Mouse (Mus musculus) kidney, adult 9 months (tissue): ENCODE data around the gene Fstl1.
A peak's percentile ranks its signal among the peaks of the same experiment; 100 is the strongest.

ENCODE experiments used
- DNase-seq: peaks from one replicate; pipeline ENCODE4 v3.0.0; 2022

The Fstl1 gene

DNA sequence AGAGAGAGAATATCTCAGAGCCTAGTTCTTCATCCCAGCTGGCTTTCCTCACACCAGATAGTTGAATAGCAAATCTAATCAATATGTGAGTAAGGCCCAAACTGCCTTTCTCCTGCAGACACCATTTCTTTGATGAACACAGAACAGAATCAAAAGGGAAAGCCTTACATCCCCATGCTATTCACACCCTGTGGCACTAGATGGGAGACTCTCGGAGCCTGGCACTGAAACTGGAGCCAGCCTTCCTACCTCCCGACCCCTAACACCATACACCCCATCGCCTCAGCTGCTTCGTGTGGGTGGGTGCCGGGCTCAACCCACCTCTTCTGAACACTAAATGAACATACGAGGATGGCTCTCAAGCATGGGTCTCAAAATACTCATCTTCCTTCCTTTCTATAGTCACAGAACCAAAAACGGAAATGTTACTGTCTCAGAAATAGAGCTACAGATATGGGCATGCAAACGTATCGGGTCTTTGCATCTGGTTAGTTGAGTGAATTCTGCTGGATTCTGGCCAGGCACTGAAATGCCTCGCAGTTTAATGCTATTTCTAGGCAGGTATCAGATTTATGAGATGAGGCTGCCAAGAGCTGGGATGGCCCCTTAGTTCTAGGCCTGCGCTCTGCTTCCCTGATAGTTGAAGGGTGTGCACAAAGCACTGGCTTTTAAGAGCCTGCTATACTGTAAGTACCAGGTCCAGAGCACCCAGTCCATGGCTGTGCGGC is 48.3 kb downstream of the Fstl1 start:
- no peak for DNase-seq

DNA sequence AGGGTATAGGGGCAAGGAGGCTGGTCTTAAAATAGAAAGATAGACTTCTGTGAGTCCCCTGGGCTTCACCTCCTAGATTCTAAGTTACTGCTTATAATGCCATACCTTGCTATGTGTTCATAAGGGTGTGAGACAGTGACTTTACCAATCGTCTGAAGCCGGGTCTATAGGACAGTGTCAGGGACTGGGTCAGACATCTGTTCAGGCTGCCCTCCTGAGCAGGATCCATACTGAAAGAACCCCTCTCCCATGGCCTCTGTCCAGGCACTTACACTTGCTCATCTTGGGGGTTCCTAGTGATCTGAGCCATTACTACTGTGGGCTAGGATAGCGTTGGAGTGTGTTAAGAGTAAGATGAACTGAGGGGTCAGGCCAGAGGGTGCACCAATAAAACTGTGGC is 49.6 kb downstream of the Fstl1 start:
- DNase-seq = no peak

DNA sequence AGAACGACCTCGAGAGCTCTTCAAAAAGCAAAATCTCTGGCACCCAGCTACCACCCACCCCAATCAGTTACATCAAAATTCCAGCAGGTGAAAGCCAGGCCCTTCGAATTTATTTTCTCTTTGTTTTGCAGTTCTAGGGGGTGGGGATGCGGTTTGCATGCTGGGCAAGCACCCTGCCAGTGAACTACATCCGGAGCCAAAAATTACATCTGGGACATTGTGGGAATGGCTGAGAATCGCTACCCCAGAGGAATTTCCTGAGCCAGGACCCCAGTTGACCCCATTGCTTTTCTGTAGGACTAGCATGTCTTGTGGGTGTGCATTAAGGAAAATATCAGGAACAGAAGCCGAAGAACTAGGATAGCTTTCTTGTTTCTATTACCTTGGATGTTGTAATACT is 54.4 kb downstream of the Fstl1 start:
- peak; percentile 17 for DNase-seq

DNA sequence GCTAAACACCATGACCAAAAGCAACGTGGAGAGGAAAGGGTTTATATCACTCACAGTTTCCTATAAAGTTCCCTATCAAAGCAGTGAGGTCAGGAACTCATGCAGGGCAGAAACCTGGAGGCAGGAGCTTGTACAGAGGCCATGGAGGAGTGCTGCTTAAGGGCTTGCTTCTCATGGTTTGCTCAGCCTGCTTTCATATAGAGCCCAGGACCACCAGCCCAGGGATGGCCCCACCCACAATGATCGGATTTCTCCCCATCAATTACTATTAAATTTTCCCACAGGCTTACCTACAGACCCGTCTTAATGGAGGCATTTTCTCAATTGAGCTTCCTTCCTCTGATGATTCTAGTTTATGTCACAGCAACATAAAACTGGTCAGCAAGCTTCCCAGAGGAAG is 60.9 kb downstream of the Fstl1 start:
- DNase-seq = no peak

DNA sequence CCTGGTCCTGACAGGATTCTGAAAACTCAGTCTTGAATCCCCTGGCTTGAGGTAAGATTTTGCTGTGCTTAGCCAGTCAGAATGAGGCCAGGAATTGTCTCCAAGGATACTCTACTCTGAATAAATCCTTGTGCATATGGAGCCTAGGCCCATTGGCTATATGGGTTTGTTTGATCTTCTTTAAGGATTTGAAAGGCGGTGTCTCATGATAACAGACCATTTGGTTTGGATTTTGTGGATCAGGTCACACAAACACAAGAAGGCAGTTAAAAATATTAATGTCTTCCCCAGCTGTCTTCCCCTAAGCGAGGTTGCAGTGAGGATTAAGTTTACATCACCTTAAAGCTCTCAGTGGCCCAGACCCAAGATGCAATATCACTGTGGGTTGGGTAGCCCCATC is 65.8 kb downstream of the Fstl1 start:
- DNase-seq = no peak

DNA sequence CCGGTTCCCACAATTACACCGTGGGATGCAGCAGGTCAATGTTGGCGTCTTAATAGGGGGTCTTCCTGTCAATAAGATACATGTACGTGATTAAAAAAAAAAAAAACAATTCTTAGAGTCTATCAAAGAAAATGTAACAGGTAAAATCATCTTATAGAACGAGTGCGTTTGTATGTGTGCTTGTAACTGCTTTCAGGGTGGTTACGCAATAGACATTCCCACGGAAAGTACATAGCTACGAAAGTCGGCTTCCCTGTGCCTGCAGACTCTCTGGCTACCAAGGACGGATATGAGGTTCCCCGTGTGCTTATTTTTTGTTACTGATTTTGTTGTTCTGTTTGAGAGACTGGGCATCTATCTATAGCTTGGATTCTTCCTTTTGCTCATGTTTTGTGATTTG is 67.1 kb downstream of the Fstl1 start:
- no peak for DNase-seq

DNA sequence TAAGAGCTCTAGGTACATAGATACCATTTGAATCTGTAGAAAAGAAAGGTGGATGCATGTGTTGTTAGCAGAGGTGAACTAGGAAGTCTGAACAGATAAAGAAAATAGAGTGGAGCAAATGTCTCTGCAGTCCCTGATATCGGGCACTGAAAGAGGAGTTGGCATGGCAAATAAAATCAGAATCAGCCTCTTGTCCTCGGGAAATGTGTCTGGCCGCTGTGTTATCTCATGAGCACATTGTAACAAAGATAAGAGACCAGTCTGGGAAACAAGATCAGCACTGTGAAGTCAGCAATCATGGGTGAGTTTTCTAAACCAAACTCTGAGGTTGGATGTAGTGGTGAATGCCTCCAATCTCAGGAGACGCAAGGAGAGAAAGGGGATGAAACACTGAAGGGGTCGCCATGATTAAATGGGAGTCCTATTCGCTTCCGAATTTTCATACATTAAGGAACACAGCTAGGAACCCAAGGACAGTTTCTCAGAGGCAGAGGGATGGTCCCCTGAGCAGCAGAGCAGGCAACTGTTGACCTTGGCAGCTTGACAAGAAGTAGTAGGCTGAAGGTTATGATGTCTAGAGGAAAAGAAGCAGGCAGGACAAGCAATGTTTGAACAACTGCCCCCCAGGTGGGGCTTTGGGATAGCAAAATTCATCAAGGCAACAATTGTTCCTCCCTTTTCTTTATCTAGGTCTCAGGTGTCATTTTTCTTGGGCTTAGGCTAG is 68.7 kb downstream of the Fstl1 start:
- DNase-seq = peak; percentile 38

DNA sequence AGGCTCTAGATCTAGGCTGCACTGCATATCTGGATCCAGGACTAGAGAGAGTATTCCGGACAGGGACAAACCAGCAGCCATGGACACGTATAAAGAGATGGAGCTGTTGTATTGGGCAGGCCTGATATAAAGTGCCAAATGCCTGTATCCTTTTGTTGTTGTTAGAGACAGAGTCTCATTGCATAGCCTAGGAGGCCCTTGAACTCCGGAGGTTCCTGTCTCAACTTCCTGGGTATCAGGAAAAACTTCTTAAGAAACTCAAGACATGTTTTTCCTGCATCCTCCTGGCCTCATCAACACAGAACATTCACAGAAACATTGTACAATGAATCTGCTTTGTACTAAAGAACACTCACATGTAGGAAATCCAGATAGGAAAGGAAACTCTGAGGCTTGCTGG is 70.4 kb downstream of the Fstl1 start:
- DNase-seq = peak; percentile 32

DNA sequence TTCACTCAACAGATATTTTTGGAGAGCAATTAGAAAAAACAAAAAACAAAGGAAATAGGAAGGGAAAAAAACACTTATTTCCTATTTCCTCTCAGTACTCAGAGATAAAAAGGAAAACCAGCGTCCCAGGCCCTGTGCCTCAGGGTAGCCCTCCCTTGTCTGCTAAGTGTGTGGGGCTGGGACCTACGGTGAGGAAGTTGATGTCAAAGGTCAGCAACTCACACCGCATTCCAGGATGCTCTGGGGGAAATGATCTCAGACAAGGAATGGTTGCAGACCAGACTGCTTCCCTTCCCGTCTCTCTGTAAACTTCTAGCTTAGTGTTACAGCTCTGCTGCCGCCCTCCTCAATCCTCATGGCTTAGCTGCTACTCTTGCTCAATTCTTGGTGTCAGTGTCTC is 74.7 kb downstream of the Fstl1 start:
- peak; percentile 70 for DNase-seq

DNA sequence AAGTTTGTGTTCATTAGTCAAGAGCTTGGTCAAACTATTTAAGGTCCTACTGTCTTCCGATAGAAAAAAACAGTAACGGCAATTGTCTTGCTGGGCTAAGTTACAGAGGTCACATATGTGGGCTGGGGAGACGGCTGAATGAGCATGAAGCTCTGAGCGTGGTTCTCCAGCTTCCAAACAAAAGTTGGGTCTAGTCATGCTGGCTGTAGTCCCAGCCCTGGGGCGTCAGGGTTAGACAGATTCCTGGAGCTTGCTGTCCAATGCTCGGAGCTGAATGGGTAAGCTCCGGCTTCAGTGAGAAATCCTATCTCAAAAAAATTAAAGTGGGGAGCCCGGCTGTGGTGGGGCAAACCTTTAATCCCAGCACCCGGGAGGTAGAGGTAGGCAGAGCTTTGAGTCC is 76.6 kb downstream of the Fstl1 start:
- DNase-seq = peak; percentile 46

DNA sequence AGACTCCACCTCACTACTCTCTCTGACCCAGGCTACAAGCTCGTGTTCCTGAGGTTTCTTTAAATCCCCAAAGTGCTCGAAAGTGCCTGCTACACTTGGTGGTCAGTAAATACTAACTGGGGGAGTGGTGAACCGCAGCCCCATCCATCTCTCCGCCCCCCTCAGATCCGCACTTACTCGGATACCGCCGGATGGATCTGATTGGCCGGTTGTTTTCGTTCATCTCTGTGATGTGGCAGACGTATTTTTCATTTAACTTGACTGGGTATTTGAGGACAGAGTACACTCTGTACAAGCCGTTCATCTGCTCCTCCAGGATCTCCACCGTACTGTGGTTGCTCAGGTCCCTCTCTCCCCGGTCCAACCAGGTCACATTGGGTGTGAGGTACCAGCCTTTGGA is 77.4 kb downstream of the Fstl1 start:
- DNase-seq = no peak

DNA sequence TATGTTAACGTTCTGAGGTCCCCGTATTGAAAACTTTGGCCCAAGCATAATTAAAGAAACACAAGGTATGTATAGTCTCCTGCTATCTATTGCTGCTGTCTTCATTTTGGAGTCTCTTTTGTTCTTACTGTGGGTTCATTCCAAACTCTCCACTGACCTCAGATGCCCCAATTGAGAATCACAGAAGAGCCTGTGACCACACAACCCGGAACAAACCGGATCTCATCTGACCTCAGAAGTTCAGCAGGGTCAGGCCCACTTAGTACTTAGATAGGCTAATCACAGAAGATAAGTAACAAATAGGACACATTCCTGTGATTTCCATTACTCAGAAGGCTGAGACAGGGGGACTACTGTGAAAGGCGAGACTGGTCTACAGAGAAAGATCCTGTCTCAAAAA is 77.9 kb downstream of the Fstl1 start:
- peak; percentile 21 for DNase-seq

DNA sequence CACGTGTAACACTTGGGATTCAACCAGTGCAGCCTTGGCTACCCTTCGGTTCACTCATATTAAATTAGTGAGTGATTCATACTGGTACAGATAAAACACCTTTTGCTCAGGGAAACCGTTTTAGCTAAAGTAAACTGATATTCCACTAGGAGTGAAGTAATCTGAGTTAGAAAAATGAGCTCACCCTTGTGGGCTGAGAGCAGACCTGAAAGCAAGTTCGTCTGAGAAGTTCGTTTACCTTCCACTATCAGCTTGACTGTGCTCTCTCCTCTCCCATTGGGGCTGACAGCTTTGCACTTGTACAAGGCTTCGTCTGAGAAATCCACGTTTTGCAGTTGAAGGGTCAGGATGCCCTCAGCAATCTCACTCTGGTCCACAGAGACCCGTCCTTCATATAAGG is 78.9 kb downstream of the Fstl1 start:
- no peak for DNase-seq

DNA sequence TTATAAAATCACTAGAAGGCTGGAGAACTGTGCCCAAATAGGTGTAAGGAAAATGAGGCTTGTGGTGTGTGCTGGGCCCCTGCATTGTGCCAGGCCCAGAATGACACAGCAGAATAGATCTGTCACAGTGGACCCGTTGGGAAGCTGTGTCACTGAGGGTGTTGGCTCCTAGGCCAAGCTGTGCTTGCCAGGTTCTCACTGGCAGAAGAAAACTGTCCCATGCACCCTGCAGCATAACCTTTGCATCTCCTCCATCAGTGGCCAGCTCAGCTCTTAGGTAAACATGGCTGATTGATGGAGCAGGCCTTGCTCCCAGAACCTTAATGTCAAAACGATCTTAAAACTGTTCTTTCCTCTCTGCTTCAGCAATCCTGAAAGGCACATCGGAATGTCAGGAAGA is 79.7 kb downstream of the Fstl1 start:
- peak; percentile 83 for DNase-seq

DNA sequence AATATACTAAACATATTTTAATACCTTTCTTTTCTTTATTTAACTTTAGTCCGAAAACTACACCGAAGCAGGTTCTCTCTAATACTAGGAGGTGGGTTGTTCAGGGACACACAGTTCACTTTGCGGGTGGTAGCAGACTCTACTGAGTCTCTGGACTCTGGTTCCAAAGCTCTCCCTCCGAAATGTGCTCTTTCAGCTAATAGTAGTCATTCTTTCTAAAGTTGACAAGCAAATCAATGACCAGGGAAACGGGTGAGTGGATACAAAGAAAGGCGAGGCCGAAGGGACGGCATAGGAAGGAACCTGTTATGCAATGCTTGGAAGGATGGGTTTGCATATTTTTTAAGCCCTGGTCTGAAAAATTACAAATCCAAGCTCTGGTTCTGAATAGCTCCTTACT is 80.8 kb downstream of the Fstl1 start:
- DNase-seq = peak; percentile 94

DNA sequence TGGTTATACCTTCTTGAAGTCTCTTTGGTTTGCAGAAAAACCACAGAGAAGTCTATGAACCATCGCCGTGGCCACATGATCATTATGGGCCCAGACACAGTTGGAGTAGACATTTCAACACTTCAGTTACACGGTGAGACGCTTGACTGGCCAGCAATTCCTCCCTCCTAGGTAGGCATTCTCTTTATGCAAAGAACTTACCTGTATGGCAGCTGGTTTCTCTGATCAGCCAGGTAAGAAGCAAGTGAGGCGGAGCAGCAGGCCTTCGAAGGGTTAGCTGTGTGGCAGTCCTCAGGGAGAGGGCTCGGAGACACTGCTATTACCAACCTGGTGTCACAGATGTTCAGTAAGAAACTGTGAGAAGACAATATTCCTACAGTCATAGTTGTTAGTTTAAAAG is 83.5 kb downstream of the Fstl1 start:
- DNase-seq = no peak

DNA sequence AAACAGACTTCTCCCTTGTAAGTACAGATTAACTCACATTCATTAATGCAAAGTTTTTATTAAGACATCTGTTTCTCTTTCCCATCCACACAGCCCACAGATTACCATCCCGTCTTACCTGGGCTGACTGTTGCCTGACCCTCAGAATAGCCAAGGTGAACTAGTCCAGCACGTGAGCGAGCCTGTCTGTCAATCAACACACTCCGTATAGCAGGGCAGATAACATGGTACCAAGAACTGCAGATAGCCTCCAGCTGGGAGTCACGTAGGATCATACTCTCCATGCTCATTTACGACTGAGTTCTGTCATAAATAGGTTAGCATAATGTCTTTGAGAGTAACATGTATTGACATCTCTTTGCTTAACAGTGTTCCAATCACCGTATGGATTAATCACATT is 84.4 kb downstream of the Fstl1 start, which contains the start of gene Gm36028:
TSS of gene Gm36028 (minus strand) at position 118 of the 400 bp plus-strand sequence.
- no peak for DNase-seq

DNA sequence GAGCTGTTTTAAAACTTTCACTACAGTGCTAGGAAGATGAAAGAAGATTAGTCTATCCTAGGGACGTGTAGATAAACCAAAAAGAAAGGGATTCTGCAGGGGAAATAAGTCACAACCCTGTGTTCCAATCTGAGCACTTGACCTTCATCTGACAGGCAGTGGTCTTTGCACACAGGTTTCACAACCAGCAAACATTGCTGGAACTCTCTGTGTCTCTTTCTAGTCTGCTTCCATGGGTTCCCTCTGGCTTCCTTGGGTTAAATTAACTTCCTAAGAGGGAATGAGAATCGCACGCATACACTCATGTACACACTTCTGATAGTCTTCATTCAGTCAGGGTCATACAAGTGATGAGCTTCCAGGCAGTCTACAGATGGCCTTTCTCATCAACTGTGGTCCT is 87.2 kb downstream of the Fstl1 start:
- no peak for DNase-seq

DNA sequence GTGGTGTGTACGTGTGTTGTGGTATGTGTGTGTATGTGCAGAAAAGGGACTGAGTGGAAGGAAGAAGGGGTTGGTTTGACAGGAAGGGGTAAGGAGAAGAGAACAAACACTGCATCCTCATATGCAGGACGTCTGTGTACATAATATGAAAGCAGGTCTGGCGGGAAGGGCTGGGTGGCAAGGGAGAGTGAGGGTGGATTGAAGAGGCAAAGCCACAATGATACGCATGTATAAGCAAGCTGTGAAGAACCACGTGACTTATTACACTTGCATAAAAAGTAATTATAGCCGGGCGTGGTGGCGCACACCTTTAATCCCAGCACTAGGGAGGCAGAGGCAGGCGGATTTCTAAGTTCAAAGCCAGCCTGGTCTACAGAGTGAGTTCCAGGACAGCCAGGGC is 89.2 kb downstream of the Fstl1 start:
- DNase-seq = no peak

DNA sequence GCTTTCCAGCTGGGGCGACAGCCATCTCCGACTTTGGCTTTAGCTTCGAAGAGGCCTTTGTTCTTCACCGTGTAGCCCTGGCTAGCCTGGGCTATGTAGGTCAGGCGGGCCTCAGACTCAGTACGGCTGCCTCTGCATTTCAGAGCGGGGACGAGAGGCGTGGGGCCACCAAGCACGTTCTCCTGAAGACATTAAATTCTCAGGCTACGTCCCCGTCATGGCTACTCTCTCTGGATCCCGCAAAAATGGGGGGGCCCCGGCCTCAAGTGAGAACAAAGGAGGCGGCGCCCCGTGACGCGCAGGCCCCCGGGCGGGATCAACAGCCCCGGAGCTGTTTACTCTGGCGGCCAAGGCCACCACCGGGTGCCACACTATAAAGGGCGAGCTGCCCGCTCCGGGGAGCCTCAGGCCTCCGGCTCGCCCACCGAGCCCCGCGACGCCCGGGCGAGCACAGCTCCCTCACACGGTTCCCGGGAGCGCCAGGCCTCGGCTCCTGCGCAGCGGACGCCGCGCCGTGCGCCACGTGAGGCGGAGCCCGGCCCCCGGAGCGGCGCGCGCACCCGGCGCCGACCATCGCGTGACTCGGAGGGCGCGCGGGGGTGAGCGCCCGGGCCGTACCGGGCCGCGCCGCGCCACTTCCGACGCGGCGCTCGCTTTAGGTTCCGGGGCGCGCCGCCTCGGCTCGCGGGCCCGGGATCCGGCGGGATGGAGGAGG is 91.3 kb downstream of the Fstl1 start, which contains the start of gene Lrrc58:
TSS of gene Lrrc58 (plus strand) at position 599 of the 715 bp plus-strand sequence.
- DNase-seq = peak; percentile 87

DNA sequence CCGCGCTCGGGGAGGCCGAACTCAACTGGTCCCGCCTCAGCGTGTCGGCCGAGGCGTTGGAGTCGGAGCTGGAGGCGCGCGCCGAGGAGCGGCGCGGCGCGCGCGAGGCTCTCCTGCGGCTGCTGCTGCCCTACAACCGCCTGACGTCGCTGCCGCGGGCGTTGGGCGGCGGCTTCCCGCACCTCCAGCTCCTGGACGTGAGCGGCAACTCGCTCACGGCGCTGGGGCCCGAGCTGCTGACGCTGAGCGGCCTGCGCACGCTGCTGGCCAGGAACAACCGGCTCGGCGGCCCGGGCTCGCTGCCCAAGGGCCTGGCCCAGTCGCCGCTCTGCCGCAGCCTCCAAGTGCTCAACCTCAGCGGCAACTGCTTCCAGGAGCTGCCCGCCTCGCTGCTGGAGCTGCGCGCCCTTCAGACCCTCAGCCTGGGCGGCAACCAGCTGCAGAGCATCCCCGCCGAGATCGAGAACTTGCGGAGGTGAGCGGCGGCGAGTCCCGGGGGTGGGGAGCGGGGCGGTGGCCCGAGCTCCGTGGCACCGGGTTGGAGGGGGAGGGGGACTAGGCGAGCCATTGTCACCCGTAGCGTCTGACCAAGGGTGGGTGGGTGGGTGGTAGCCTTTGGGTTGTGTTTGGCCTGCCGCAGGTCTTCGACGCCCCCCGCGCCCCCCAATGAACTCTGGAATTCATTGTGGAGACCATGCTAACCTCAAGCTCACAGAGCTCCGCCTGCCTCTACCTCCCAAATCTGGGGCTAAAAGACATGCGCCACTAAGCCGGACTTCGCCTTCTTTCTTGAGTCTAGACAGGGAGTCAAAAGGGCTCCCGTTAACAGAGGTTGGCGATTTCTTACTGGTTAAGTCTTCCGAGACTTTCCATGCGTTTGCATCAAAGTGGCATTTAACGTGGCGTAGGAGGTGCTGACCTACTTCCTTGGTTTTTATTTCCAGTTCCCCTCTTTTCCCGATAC is 92.1 kb downstream of the Fstl1 start:
- DNase-seq = peak; percentile 87

DNA sequence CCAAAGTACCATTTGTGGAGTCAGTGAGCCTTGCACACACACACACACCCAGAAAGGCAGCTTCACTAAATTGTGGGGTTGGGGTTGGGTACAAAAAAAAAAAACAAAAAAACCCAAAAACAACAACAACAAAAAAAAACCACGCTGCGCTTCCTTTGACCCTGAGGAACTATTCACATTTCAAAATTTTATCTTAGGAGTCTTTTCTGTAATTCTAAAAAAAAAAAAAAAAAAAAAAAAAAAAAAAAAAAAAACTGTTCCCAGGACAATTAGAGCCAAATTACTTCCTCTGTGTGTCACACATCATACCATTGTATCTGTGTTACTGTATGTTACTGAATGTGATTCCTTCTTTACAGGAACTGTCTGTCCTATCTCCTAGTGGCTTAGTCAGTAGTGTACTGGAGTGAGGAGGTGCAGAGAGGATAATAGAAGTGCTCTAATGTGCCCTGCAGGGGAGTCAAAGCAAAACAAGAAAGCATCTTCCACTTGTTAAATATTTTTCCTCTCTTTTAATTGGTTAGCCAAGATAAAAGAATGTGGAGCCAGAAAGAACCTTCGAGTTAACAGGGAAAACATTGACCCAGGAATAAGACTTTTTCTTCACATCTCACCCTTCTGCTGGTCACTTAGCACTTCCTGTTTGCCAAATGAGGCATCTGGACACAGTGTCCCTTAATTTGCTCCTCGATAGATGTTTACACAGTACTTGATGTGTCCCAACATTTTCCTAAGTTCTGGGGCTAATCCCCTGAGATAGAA is 93.0 kb downstream of the Fstl1 start:
- peak; percentile 69 for DNase-seq
